Mouse (Mus musculus) hindbrain, embryonic 16.5 days (tissue): ENCODE data around the gene Olfr435. TPM values are rescaled to one million over a fixed set of nuclear protein-coding genes. Genes with fewer than 3 reads are reported as not detected.

Experiments
- ATAC-seq: fragments of 200-750 bp; cut with Nextera tagmentation; 2 replicates; pipeline ENCODE4 v1.8.0; 2017; ENCODE audit warnings: moderate TSS enrichment, moderate library complexity
- H3K27ac ChIP-seq: fragments of 300-500 bp; sonication (generic); 2 replicates; pipeline ENCODE4 v1.5.1; 2014; ENCODE audit warnings: low read depth, mild to moderate bottlenecking, control low read depth, low read length, moderate library complexity
- H3K27me3 ChIP-seq: fragments of 300-500 bp; sonication (generic); replicated peaks from 2 replicates; pipeline ENCODE4 v1.6.1; 2014; ENCODE audit warnings: low read length; ENCODE audit not compliant: control insufficient read depth, insufficient read depth
- H3K36me3 ChIP-seq: fragments of 300-500 bp; sonication (generic); 2 replicates; pipeline ENCODE4 v1.6.1; 2014; ENCODE audit warnings: mild to moderate bottlenecking, low read length, moderate library complexity, mixed read lengths; ENCODE audit not compliant: control insufficient read depth, insufficient read depth
- H3K4me1 ChIP-seq: fragments of 300-500 bp; sonication (generic); 2 replicates; pipeline ENCODE4 v1.6.1; 2014; ENCODE audit warnings: low read depth, low read length; ENCODE audit not compliant: control insufficient read depth, insufficient read depth
- H3K4me2 ChIP-seq: fragments of 300-500 bp; sonication (generic); 2 replicates; pipeline ENCODE4 v1.6.1; 2014; ENCODE audit warnings: mild to moderate bottlenecking, low read length, control low read depth, moderate library complexity
- H3K4me3 ChIP-seq: fragments of 300-500 bp; sonication (generic); 2 replicates; pipeline ENCODE4 v1.5.1; 2014; ENCODE audit warnings: mild to moderate bottlenecking, low read length, control low read depth, moderate library complexity
- H3K9ac ChIP-seq: fragments of 300-500 bp; sonication (generic); 2 replicates; pipeline ENCODE4 v1.6.1; 2014; ENCODE audit warnings: low read depth, mild to moderate bottlenecking, control low read depth, low read length, moderate library complexity
- H3K9me3 ChIP-seq: fragments of 300-500 bp; sonication (generic); 2 replicates; pipeline ENCODE4 v1.6.1; 2014; ENCODE audit warnings: mild to moderate bottlenecking, low read length, moderate library complexity; ENCODE audit not compliant: control insufficient read depth
- WGBS: fragments of 180-500 bp; shearing (Covaris S2); extraction: QIAGEN DNeasy Blood & Tissue Kit; methylation state at CpG from one replicate; pipeline ENCODE4 v1.1.7; 2014; 5-methylcytosine and 5-hydroxymethylcytosine counted together
- polyA plus RNA-seq: library from polyadenylated mRNA; unstranded; fragments of >200 nt; fragmentation: Nextera tagmentation; extraction: Ambion mirVana; gene quantifications from 2 replicates; pipeline ENCODE4 v1.2.1, GENCODE M21; 2015

Gene Olfr435
- polyA plus RNA-seq = not detected in 2 replicates

DNA sequence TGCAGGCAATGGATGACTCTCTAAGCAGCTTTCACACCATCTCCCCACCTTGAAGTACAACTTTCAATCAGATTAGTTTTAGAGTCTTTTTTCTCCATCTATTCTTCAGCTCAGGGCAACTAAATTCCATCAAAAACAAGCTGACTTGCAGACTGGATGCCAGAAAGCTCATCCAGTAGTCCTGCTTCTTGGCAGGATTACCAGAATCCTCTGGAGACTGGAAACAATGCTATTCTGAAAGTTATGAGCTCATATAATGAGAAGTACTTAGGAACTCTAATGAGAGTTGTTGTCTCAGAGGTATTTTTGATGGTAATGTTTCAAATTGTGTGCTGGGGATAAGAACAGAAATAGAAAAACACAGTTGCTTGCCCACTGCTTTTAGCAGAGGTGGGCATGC is at the start of gene Olfr435:
Gene Olfr435 (plus strand): TSS at position 366 of the 400 bp plus-strand sequence.
- H3K4me1 ChIP-seq = no peaks in the 10 kb centered on the region
- H3K9me3 ChIP-seq = no peaks in the 10 kb centered on the region
- no peaks in the 10 kb centered on the region for H3K27me3 ChIP-seq
- no peak within 1 kb of the TSS for H3K4me3 ChIP-seq
- no peak within 1 kb of the TSS for H3K9ac ChIP-seq
- H3K36me3 ChIP-seq = no peaks in the 10 kb centered on the region
- no peak for ATAC-seq
- no peak within 1 kb of the TSS for H3K27ac ChIP-seq
- no peak within 1 kb of the TSS for H3K4me2 ChIP-seq

GRCm38 (mm10) chr6:43159502-43159901 is 37.4 kb upstream of the Olfr435 start:
- no peaks in the 10 kb centered on the region for H3K9me3 ChIP-seq
- no peaks in the 10 kb centered on the region for H3K27me3 ChIP-seq
- H3K27ac ChIP-seq = no peak overlapping the region
- WGBS = 37% methylated on average over 1 of the region's 1 CpGs
- no peaks in the 10 kb centered on the region for H3K4me1 ChIP-seq
- H3K4me2 ChIP-seq = no peak overlapping the region
- H3K4me3 ChIP-seq = no peak overlapping the region
- H3K36me3 ChIP-seq = no peaks in the 10 kb centered on the region
- ATAC-seq = peak; percentile 50; the same call in 1 of the 2 replicates
- no peak overlapping the region for H3K9ac ChIP-seq

DNA sequence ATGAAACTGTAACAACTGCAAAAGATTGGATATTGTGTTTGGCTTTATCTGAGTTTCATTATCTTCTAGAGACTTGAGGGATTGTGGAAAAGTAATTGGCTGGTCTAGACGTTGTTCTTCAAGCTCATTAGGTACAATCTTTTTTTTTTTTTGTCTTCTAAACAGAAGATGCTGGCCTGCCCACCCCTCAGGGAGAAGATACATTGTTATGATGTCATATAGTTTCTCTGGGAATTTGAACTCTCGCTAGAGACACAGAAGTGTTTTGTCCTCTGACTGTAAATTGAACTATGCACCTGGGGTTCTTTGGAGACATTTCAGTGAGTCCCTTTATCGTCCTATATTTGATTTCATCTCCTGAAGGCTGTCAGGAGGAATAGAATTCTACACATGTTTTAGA is 34.0 kb upstream of the Olfr435 start, which contains the start of gene Olfr437:
Gene Olfr437 (plus strand): TSS at position 301 of the 400 bp plus-strand sequence.
- WGBS = 72% methylated on average over 3 of the region's 3 CpGs
- Histone ChIP-seq H3K4me3 (no peak within 1 kb of the TSS), H3K4me1 (no peaks in the 10 kb centered on the region), H3K4me2 (no peak within 1 kb of the TSS), H3K27me3 (no peaks in the 10 kb centered on the region), H3K27ac (no peak within 1 kb of the TSS), H3K9ac (no peak within 1 kb of the TSS), H3K36me3 (no peaks in the 10 kb centered on the region), H3K9me3 (no peaks in the 10 kb centered on the region)
- ATAC-seq = no peak

DNA sequence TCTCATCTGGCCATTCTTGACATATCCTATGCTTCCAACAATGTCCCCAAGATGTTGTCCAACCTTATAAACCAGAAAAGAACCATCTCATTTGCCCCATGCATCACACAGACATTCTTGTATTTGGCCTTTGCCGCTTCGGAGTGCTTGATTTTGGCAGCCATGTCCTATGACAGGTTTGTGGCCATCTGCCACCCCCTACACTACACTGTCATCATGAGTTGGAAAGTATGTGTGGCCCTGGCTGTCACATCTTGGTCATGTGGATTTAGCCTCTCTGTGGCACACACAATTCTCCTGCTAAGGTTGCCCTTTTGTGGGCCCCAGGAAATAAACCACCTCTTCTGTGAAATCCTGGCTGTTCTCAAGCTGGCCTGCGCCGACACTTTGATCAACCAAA is 29.7 kb upstream of the Olfr435 start:
- no peaks in the 10 kb centered on the region for H3K36me3 ChIP-seq
- no peaks in the 10 kb centered on the region for H3K4me1 ChIP-seq
- no peak overlapping the region for H3K4me3 ChIP-seq
- H3K9me3 ChIP-seq = no peaks in the 10 kb centered on the region
- H3K27me3 ChIP-seq = no peaks in the 10 kb centered on the region
- H3K4me2 ChIP-seq = no peak overlapping the region
- H3K9ac ChIP-seq = no peak overlapping the region
- no peak for ATAC-seq
- no peak overlapping the region for H3K27ac ChIP-seq
- 89% methylated on average over 4 of the region's 4 CpGs for WGBS

DNA sequence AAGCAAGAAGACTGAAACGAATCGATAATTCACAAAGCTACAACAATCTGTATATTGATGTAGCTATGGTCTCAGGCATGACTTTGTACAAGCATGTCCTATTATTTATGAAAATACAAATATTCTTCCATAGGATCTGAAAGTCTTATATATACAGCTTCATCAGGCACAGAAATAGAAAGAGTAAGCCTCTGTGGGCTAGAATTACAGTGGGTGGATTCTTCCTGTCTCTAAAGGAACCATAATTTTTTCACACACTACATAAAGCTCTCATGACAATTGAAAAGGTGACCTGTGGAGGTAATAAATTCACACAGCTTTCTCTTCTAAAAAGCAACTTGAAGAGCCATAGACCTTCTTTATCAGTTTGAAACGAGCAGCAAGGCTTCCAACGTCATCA is 25.1 kb upstream of the Olfr435 start, which contains the start of gene Olfr13:
Gene Olfr13 (plus strand): TSS at position 301 of the 400 bp plus-strand sequence.
- no peak within 1 kb of the TSS for H3K9ac ChIP-seq
- no peak within 1 kb of the TSS for H3K4me3 ChIP-seq
- H3K27me3 ChIP-seq = no peaks in the 10 kb centered on the region
- H3K4me2 ChIP-seq = no peak within 1 kb of the TSS
- H3K9me3 ChIP-seq = no peaks in the 10 kb centered on the region
- ATAC-seq = no peak
- H3K4me1 ChIP-seq = no peaks in the 10 kb centered on the region
- H3K27ac ChIP-seq = no peak within 1 kb of the TSS
- 79% methylated on average over 4 of the region's 4 CpGs for WGBS
- no peaks in the 10 kb centered on the region for H3K36me3 ChIP-seq

DNA sequence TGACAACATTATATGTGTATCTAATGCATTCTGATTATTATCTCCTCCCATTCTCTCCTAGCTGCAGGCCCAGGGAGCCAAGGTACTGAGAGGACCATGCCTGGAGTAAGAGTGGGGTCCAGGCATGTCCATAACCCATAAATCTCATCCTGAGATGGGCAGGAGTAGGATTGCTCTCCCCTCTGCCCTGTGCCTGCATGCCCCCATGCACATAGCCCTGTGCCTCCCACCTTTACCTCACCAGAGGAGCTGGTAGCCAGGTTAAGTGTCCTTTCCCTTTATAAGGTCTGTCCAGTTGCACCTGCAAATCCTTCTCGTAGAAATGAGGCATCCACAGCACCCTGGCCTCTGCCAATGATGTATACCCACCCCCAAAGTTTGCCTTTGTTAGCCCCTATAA is 18.8 kb upstream of the Olfr435 start:
- WGBS = 65% methylated on average over 1 of the region's 1 CpGs
- H3K27ac ChIP-seq = no peak overlapping the region
- H3K9me3 ChIP-seq = no peaks in the 10 kb centered on the region
- no peaks in the 10 kb centered on the region for H3K27me3 ChIP-seq
- no peak overlapping the region for H3K4me2 ChIP-seq
- no peaks in the 10 kb centered on the region; the same call in none of the 2 replicates for H3K4me1 ChIP-seq
- H3K36me3 ChIP-seq = no peaks in the 10 kb centered on the region
- H3K4me3 ChIP-seq = no peak overlapping the region
- no peak overlapping the region for H3K9ac ChIP-seq
- peak; percentile 52; the same call in 1 of the 2 replicates for ATAC-seq

DNA sequence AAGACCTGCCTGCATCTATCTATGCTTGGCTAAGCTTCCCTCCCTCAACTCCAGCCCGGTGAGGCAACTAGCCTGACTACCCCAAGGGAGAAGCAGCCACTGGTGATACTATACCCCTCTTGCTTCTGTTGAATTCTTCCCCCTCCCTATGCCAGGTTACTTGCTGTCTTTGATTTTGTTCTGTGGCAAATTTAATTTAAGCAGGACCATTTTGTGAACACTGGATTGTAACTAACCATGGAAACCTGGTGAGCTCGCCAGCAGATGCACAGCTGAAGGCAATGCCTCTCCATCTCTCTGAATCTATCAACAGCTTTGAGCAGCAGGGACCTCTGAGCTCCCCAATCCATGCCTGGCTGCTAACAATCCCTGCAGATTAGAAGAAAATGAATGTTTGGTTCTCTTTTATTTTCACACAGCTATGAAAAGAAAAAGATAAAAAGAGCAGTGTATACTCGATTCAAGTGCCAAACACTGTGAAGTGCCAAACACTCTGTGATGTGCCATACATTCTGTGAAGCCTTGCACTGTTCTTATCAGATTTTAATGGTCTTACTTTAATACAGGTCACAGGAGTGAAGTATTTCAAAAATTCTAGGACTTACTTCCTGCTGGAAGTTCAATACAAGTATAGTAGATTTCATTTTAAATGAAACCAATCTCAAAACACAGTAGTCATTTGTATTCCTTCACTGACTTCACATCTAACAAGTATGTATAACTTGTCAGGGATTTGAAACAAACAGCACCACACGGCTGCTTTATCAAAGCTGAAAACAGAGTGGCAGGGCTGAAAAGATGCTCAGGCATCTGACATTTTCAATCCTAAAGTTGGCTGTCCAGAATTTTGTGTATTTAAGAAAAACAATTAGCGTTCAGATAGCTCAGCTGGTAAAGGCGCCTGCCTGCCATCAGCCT is 18.1 kb upstream of the Olfr435 start:
- H3K4me2 ChIP-seq = no peak overlapping the region
- H3K9me3 ChIP-seq = no peaks in the 10 kb centered on the region
- H3K4me1 ChIP-seq = no peaks in the 10 kb centered on the region; the same call in none of the 2 replicates
- H3K9ac ChIP-seq = no peak overlapping the region
- no peak overlapping the region for H3K27ac ChIP-seq
- ATAC-seq = peak; percentile 87
- H3K4me3 ChIP-seq = no peak overlapping the region
- WGBS = 41% methylated on average over 6 of the region's 6 CpGs
- H3K36me3 ChIP-seq = no peaks in the 10 kb centered on the region
- H3K27me3 ChIP-seq = no peaks in the 10 kb centered on the region

GRCm38 (mm10) chr6:43190986-43191385 is 6.0 kb upstream of the Olfr435 start:
- Histone ChIP-seq H3K27me3 (no peaks in the 10 kb centered on the region), H3K9ac (no peak overlapping the region), H3K4me2 (no peak overlapping the region), H3K36me3 (no peaks in the 10 kb centered on the region), H3K9me3 (no peaks in the 10 kb centered on the region), H3K27ac (no peak overlapping the region), H3K4me3 (no peak overlapping the region), H3K4me1 (no peaks in the 10 kb centered on the region)
- ATAC-seq = no peak
- 81% methylated on average over 3 of the region's 3 CpGs for WGBS

DNA sequence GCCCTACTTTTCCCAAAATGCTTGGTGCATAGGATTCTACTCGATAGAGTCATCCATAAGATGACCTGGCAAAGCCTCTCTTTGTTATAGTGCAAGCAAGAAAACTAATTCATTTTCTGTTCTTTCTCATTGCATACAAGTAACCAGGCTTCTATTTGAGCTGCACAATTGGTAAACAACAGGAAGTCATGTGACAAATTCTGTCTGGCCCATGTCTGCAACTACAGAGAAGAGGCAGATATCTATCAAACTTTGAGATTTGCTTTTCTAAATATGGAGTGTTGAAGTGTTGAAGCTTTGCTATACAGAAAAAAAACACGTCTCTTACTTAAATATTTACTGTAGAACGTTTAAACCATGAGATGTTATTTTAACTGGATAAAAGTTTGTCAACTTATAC is 1.1 kb downstream of the Olfr435 start:
- ATAC-seq = no peak
- WGBS = 88% methylated on average over 3 of the region's 3 CpGs
- H3K4me2 ChIP-seq = no peak overlapping the region
- no peaks in the 10 kb centered on the region for H3K4me1 ChIP-seq
- H3K27me3 ChIP-seq = no peaks in the 10 kb centered on the region
- no peak overlapping the region for H3K4me3 ChIP-seq
- H3K36me3 ChIP-seq = no peaks in the 10 kb centered on the region
- H3K27ac ChIP-seq = no peak overlapping the region
- H3K9me3 ChIP-seq = no peaks in the 10 kb centered on the region
- no peak overlapping the region for H3K9ac ChIP-seq
